Mouse (Mus musculus): Measurements from ENCODE around the gene Stoml1.

Stoml1 gene

DNA sequence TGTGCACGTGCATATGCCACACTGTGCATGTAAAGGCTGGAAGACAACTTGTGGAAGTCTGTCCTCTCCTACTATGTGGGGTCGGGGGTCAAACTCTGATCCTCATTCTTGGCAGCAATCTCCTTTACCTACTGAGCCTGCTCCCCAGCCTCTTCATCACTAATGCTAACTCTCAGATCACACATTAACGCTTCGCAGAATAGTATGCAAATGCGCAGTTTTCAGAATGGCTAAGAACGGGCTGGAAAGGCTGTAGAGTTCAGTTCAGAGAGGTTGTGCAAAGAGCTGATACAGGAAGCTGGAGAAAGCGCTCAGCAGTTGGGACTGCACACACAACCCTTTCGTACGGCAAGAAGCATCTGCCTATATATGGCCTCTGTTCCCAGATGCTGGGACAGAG is 19.9 kb downstream of the Stoml1 start:
- no peak for DNase-seq

- no peak for DNase-seq
Observed at GRCm38 (mm10) chr9:58274101-58274604, 21.2 kb downstream of the Stoml1 start.

GRCm38 (mm10) chr9:58274626-58275025 is 21.7 kb downstream of the Stoml1 start:
- no peak for DNase-seq

DNA sequence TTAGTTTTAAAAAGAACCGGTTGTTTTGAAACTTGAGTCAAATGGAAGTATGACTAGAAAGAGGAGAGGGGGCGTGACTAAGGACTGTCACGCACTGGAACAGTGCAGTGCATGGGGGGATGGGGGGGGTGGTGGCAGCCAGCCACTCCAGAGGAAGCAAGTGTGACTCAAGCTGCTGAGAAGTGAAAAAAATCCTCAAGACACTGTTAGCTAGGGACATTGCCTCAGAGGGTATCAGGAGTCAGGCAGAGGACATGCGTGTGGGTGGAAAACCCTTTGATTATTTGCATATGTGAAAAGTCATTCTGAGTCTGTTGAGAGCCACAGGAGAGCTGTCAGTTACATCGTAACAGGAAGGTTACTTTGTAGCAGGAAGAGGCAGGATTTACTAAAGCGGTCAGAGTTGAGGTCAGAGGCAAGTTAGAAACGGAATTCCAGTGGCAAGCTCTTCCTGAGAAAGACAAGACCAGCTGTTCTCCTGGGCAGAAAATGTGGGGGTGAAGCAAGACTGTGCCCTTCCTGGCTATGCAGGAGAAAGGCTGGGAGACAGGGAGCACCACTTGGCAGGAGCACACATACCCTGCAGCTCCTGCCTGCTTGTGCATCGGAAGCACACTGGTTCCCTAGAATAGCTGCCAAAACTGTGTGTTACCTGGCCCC is 22.3 kb downstream of the Stoml1 start:
- DNase-seq = peak; percentile 77

- no peak for DNase-seq
Observed at GRCm38 (mm10) chr9:58275797-58276196, 22.8 kb downstream of the Stoml1 start.

GRCm38 (mm10) chr9:58276346-58276745 is 23.4 kb downstream of the Stoml1 start:
- no peak for DNase-seq

DNA sequence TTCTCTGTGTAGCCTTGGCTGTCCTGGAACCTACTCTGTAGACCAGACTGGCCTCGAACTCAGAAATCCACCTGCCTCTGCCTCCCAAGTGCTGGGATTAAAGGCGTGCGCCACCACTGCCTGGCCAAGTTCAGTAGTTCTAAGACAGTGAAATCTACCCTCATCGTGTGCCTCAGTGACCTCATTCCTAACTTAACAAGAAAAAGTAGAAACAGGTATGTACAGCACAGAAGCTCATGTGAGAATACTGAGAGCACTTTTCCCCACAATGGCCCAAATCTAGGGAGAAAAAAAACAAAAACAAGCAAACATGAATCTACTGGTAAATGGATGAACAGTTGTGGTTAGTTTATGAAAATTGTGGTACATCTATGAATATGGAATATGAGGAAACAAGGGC is 25.3 kb downstream of the Stoml1 start:
- no peak for DNase-seq

DNA sequence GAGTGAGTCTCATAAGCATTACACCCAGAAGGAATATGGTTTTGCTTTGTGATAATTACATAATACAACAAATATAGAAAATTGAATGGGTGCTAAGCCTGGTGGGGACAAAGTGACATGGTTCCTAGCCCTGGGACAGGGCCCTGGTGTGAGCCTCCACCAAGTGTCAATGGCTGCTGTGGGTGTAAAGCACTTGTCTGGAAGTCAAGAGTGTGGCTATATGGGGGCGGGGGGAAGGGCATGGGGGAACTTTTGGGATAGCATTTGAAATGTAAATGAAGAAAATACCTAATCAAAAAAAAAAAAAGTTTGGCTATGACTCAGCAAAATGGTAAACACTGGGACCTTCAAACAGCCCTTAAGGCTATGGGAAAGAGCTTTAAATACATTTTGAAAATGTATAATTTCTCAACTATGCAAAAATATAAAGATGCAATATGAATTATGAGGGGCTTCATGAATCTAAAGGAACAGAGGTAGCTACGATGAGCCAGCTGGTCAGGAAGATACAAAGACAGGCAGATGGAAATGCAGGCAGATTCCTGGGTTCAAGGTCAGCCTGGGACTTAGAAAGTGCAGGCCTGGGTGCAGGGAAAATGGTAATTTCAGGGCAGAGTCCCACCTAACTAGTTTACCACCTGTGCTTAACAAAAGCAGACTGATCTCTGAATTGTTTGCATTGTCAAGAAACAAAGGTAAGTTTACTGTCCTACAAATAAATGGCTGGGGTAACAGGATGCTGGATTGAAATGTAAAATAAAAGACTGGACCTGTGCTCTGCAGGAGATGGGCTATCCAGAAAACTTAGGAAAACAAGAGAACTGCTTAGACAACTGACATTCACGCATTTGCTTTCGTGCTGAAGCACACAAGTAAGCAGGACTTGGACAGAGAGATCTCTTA is 26.1 kb downstream of the Stoml1 start:
- no peak for DNase-seq

GRCm38 (mm10) chr9:58279780-58280179 is 26.8 kb downstream of the Stoml1 start:
- DNase-seq = no peak

GRCm38 (mm10) chr9:58280259-58281109 is 27.5 kb downstream of the Stoml1 start:
- DNase-seq = peak; percentile 86

DNA sequence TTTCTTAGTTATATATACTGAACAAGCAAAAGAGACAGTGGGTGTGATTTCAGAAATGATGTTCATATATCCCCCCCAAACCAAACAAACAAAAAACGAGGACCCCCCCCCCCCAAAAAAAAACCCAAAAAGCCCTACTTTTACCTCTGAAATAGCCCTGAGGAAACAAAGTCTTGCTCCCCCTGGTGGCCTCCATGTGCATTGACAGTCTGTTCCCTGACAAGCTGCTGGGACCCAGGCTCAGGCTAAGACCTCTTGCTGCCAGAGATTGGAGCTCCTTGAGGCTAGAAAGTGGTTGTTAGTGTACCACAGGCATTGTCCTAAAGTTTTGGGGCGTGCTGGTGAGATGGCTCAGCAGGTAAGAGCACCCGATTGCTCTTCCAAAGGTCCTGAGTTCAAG is 28.6 kb downstream of the Stoml1 start:
- DNase-seq = no peak

GRCm38 (mm10) chr9:58283431-58283830 is 30.5 kb downstream of the Stoml1 start:
- DNase-seq = no peak

DNA sequence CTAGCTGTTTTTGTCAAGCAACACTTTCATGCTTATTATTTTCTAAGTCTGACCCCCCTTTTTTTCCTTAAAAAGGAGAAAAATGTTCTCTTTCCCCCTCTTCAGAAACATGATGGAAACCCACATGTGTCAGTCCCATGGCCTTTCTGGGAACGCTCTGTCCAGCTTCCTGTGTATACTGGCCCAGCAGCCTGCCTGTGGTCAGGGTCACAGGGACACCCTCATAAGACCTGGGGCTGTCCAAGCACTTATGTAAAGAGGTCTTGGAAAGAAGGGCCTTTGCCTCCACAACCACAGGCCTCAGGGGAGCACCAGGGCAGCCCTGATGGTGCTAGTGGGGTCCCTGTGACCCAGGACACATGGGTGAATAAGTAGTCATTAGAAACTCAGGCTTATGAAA is 36.1 kb downstream of the Stoml1 start:
- peak; percentile 68 for DNase-seq

DNA sequence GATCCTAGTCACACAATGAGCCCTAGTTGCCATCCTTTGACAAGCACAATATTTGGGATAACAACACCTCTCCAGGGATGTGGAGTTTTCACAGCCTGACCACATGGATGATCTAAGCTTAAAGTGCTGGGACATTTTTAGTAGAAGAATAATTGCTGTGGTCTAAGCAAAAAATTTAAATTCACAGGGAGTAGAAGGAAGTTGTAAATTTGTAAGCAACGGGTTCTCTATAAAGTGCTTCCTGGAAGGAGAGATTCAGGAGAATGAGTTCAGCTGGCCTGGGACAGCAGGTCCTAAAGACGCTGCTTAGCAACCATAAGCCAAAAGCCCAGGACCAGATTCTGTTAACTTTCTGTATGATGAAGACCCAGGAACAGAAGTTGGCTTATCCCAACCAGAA is 36.9 kb downstream of the Stoml1 start:
- DNase-seq = no peak

DNA sequence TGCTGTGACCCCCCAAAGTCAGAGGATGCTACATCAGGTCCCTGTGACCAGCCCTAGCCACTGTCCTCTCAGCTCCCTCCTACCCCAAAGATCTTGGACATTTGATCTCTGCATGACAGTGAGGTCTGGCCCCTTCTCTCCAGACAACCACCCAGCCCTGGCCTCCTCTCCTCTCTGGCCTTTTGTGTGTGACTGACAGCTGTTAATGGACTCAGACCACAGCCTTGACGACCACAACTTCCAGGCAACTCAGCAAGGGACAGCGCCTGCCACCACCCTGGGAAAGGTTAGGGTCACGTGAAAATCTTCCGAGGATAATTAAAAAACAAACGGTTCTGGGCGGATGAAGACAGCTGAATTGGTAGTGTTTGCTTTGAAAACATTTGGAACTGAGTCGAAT is 41.6 kb downstream of the Stoml1 start:
- DNase-seq = no peak

DNA sequence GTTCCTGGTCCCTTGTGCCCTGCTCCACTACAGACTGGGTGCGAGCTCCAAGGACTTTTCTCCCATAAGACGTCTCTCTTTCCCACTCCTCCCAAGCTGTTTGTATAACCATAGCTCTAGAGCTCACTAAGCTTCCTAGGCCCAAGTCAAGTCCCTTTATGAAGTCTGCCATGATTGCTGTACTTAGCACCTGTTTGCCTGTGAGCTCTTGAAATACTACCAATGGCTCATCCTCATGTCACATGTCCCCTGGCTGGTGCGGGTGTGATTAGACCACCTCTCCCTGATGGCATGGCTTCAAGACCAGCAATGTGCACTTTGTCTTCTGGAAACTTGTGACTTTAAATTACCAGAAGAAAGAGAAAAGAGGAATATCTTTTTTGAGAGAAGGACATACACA is 42.4 kb downstream of the Stoml1 start:
- no peak for DNase-seq

DNA sequence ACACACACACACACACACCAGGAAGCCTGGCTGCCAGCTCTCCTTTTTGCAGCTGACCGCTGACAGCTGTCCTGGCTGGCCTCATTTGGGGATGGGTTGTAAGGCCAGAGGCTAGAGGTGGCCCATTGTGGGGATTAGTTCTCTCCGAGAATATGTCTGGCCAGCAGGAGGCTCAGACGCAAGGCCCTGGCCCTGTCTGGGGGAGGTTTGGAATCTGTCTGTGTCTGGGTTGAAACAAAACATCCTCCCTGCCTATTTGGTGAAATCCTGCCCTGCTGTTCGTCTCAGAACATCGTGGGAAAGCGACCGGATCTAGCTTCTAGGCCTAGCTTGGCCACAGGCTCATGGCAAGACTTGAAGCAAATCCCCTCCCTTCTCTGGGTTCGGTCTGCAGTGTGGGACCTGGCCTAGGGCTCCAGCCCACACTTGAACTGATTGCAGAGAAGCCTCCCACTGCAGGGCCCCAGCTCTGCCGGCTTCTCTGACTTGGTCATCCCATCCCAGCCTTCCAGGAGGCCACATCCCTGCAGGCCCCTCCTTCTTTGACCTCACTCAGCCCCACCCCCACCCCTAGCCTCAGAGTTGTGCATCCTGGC is 42.9 kb downstream of the Stoml1 start:
- peak; percentile 76 for DNase-seq

DNA sequence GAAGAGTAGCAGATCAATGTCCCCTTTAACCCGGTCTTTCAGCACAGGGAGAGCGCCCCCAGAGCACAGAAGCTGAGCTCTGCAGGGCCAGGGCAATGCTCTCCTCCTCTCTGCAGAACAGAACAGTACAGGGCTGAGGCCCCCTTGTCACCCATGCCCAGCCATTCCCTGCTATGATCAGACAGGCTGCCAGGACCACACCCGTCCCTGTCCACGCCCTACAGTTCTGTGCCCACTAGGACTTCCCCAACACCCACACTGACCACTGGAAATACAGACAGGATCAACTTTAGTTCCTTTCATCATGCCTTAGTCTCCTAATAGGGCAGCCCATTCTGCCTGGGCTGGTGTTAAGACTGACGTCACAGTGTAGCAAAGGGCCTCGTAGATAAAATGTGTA is 44.1 kb downstream of the Stoml1 start:
- DNase-seq = no peak

GRCm38 (mm10) chr9:58297961-58298477 is 45.1 kb downstream of the Stoml1 start:
- no peak for DNase-seq

- DNase-seq = no peak
Observed at GRCm38 (mm10) chr9:58299356-58299799, 46.4 kb downstream of the Stoml1 start.

GRCm38 (mm10) chr9:58303115-58303514 is 50.2 kb downstream of the Stoml1 start:
- no peak for DNase-seq

GRCm38 (mm10) chr9:58303599-58304271 is 50.8 kb downstream of the Stoml1 start:
- DNase-seq = peak; percentile 44
